Mouse (Mus musculus) CH12.LX (cell line): ENCODE results near the gene Il11ra1.

Experiments
- CHD2 ChIP-seq: IDR thresholded peaks from 2 replicates; pipeline ENCODE4 v1.6.1; 2011; ENCODE audit warnings: low read length, improper control_type of control experiment
- CTCF ChIP-seq, 2 experiments: IDR thresholded peaks in 1 of 2; conservative IDR thresholded peaks in 1 of 2; 2 replicates each; pipeline ENCODE4 v1.5.1; 2011 to 2012; ENCODE audit warnings: low read depth in 2 of 2, low read length in 2 of 2, improper control_type of control experiment in 1 of 2, inconsistent platforms in 1 of 2, mild to moderate bottlenecking in 1 of 2, moderate library complexity in 1 of 2
- EP300 ChIP-seq: IDR thresholded peaks from 2 replicates; pipeline ENCODE4 v1.6.1; 2011; ENCODE audit warnings: low read length, improper control_type of control experiment
- POLR2A ChIP-seq: IDR thresholded peaks from 2 replicates; pipeline ENCODE4 v1.6.1; 2011; ENCODE audit warnings: low read depth, mild to moderate bottlenecking, improper control_type of control experiment, low read length

DNA sequence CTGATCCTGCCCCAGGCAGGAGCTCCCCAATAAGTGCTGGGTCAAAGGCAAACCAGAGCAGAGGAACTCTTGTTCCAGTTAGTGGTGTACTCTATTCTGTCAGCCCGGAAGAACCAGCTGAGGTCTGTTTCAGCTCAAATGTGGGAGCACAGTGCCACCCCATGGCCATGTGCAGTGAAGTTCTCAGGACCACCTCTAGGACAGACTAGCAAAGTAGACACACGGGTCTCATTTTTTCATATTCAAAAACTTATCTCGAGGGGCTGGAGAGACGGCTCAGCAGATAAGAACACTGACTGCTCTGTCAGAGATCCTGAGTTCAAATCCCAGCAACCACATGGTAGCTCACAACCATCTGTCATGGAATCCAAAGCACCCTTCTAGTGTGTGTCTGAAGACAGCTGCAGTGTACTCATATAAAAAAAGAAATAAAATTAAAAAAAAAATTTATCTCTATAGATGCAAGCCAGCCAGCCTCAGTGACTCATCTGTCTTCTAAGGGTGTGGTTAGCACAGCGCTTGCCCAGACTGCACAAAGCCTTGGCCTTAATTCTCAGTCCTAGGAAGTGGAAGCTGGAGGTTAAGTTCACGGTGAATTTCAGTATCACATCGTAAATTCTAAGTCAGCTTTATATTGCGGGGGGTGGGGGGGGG lies 37.9 kb downstream of the Il11ra1 start:
- TF ChIP-seq POLR2A: no peak
- peak; percentile 50 to 89; a peak in 3 of 4 replicates for TF ChIP-seq CTCF (conservative IDR thresholded peaks at IDR 0.05 in 1 of 2, IDR thresholded peaks at IDR 0.05 in 1 of 2; ENCODE audit: low read depth in 2 of 2, low read length in 2 of 2)
- TF ChIP-seq CHD2: peak; percentile 53; the same call in 1 of the 2 replicates
- TF ChIP-seq EP300: no peak
